Mouse (Mus musculus): ENCODE measurements around the gene C1galt1c1. TPM values are rescaled to one million over a fixed set of nuclear protein-coding genes. Genes with fewer than 3 reads are reported as not detected.

Gene C1galt1c1
- total RNA-seq (2021), result 10 to 100 TPM; 15.2 to 17.3 TPM
- long read RNA-seq, transcript C1galt1c1-201 (2 exons, 1,449 nt), result major isoform, 14 of 18 reads
- long read RNA-seq, partial matches to known transcripts, result 2 of 18 reads
- long read RNA-seq, other reads (novel, unspliced or antisense), result 2 of 18 reads

DNA sequence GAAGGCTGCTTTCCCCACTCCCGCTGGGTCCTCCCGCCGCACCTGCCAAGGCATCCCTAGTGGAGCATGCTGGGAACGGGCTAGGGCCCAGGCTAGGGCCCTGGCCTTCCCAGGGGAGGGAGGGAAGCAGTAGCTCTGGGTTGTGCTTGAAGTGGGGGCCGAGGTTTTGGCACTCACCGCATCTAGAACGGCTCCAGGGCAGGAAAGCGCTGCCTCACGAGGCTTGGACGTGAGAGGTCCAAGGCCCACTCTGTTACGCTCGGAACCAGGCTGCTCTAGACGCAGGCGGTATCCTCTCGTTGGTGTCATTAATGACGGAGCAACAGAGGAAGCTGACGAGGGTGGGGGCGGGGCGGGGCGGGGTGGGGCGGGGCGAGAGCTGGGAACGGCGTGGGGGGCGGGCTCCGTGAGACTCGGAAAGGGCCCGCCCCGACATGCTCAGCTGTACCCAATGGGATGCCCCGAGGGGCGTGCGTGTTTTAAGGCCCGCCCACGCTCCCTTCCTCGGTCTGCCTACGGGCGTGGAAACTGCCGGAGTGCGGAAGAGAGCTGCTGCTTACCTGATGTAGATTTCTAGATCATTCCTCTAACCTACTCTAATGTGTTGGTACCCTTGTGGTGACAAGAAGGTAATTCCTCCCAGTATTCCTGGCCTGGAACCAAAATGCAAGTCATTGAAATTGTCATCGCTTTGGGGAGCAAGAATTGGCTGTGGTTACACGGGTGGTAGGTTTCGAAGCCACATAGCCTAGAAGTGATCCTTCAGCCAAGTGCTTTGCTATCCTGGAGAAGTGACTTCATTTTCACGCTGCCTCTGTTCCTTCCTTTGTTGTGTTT is at the start of gene C1galt1c1:
C1galt1c1 (minus strand) TSS at position 287 of the 837 bp plus-strand sequence.
- peak; percentile 81 to 87 for DNase-seq (ENCODE audit: low spot score in 2 of 2)

DNA sequence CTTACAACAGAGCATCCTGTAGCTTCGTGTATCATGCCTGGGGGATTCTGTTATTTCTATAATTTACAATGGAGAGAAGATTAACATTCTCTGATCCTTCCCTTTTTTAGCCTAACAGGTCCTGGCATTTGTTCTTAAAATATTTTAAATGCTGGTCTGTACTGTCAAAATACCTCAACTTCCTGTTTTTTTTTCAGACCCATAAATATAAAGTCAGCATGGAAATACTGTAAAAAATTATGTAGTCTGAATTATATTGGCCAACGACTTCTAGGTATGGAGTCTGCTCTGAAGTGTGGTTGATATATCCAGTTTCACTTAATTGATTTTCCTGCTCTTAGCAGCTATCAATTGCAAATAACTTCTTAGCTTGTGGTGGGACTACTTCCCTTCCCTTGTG is 47.1 kb upstream of the C1galt1c1 start:
- DNase-seq (ENCODE audit: low spot score in 2 of 2), result no peak

DNA sequence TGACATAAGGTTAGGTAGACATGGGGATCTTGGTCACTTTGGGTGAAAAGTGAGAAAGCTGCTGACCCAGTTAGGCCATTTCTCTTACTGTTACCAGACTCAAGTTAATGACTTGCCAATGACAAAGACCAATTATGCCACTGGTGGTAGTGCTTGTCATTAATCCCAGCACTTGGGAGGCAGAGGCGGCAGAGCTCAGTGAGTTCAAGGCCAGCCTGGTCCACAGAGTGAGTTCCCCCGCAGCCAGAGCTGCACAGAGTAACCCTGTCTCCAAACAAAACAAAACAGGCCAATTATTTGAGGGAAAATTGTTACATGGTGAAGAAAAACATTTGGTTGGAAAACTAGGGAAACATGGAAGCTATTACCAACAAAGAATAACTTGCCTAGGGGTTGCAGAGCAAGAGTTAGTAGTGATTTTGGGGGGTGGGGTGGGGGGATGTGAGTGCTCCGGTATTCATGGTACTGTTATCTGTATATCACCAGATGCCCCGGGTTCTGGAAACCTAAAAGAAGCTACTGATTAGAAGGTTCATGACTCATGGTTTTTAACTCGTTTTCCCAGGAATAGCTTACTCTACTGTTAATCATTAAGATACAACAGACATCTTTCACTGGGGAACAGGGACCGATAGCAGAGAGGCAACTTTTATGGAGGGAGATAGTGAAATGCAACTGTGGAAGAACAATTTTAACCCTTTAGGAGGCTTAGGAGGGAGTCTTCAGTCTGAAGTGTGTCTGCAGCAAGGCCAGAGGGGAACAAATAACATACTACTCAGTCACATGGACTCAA is 34.4 kb upstream of the C1galt1c1 start:
- DNase-seq (ENCODE audit: low spot score in 2 of 2), result no peak

DNA sequence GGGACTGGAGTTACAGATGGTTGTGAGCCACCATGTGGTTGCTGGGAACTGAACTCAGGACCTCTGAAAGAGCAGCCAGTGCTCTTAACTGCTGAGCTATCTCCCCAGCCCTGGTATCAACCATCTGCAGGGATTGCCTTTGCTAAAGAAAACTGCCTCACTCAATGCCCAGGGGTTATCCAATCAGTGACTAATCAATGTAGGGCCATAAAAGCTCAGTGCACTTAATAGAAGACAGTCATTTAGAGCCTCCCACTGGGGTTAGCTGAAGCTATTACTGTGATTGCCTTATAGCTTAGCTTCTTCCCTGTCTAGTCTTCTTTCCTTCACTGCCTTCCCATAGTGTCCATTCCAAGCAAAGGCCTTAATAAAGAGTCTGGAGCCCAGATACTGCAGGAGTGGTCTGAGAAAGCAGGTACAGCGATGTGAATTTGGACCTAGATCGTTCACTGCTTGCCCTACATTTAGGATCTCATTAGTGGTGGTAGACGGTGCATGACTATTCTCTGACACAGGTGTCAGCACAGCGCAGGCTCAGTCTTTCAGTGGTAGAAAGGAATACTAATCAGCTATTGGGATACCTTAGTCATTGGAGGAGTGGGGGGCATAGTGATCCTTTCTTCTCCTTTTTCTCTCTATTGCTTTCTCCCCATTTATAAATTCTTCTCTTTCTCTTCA is 21.5 kb upstream of the C1galt1c1 start:
- no peak for DNase-seq (ENCODE audit: low spot score in 2 of 2)

DNA sequence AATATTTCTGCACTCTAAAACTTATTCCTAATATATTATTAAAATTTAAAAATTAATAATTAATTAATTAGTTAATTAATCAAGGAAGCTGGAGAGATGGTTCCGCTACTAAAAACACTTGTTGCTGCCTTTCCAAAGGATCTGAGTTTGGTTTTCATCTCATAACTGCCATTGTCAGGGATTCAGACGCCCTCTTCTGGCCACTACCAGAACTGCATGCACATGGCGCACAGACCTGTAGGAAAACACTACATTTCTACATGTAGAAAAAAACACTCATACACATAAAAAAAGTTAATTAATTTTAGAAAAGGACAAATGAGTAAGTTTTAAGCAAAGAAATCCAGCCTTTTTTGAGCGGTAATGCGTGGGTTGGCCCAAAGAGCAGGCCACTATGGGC is 19.8 kb upstream of the C1galt1c1 start:
- no peak for DNase-seq (ENCODE audit: low spot score in 2 of 2)

DNA sequence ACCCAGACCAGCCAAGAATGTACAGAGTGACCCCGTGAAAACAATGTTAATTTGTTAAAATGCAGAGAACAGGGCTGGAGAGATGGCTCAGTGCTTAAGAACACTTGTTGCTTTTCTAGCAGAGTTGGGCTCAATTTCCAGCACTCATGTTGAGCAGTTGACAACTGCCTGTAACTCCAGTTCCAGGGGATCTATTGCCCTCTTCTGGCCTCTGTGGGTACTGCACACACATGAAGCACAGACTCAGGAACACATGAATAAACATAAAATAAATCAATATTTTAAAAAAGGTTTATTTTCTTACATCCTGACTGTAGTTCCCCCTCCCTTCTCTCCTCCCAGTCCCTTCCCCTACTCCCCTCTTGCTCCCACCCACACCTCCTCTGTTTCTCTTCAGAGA is 18.3 kb upstream of the C1galt1c1 start:
- no peak for DNase-seq (ENCODE audit: low spot score in 2 of 2)

DNA sequence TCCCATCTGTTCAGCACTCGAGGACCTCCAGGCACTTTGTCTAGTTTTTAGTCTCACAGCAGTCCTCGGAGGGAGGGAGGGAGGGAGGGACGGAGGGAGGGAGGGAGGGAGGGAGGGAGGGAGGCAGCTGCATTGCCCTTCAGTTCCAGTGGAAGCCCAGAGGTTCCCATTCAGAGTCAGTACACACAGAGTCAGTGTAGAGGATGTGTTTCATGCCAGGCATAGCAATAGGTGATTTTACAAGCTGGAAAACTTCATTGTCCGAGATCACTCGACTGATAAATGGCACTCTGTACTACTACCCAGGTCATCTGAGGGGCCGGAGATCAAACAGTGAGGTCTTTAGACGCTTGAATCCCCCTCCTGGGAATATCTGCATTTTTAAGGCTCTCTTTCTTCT is 16.3 kb upstream of the C1galt1c1 start:
- no peak for DNase-seq (ENCODE audit: low spot score in 2 of 2)

DNA sequence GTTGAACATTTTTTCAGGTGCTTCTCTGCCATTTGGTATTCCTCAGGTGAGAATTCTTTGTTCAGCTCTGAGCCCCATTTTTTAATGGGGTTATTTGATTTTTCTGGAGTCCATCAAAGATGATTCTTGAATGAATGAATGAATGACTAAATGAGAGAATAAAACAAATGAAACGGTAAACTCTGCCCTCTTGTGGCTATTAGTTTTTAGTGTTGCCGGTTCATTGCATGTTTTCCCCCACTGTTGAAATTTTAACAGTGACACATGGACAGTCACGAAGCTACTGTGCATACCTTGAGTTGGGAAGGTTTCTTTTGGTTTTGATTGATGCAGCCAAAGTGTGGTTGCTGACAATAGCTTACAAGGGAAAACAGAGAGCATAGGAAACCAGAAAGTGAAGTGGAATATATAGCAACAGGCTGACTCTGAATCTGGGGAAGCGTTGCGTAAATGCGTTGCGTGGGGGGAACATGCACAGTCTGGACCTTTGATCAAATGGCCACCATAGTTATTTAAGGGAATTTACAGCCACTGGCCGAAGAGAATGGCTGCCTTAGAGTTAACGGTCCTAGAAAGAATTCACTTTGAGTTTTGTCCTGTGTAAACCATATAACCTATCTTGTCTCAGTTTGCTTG is 15.6 kb upstream of the C1galt1c1 start:
- no peak for DNase-seq (ENCODE audit: low spot score in 2 of 2)

DNA sequence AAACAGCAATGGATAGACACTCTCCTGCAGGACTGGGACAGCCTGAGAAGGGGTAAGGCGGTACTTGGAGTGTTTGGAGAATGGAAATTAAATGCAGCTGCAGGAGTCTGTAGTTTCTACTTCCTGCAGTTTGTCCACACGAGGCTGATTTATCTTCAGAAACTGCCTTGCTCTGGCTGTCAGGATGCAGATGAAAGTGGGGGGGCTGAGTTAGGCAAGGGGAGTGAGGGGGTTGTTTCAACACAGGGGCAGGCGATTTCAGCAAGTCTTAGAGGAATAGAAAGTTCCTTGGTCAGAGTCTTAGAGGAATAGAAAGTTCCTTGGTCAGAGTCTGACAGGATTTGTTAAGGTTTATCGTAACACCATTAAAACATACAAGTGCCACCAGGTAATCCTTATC is 7.3 kb upstream of the C1galt1c1 start:
- DNase-seq (ENCODE audit: low spot score in 2 of 2), result no peak

DNA sequence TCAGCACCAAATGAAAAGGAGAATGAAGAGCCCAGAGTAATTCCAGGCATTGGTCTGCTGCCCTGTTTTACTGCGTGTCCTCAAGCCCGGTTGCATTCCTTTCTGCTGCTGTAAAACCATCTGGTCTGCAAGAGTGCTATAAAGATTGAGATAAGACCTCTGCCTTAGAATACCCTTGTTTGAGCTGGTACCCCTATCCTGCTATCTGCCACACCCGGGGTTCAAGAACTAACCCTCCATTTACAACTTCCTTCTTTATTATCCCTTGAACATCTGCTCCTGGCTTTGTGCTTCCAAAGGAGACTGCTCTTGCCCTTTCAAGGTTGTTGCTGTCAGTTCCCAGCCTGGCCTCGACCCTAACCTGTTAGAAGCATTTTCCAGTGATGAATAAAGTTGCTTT is 6.5 kb upstream of the C1galt1c1 start:
- no peak for DNase-seq (ENCODE audit: low spot score in 2 of 2)

DNA sequence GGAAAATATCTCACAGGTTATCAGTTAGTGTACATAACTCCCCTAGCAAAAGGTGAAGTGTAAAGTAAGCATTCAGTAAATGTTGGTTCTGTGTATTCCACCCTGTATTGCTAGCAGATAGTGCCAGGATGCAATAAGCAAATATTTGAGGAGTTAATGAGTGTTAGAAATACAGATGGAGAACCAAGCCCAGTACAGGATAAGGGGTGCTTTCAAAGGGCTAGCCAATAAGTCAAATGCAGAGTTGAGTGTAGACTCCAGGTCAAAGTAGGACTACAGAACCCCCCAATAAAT is 698 bp upstream of the C1galt1c1 start:
- no peak for DNase-seq (ENCODE audit: low spot score in 2 of 2)

DNA sequence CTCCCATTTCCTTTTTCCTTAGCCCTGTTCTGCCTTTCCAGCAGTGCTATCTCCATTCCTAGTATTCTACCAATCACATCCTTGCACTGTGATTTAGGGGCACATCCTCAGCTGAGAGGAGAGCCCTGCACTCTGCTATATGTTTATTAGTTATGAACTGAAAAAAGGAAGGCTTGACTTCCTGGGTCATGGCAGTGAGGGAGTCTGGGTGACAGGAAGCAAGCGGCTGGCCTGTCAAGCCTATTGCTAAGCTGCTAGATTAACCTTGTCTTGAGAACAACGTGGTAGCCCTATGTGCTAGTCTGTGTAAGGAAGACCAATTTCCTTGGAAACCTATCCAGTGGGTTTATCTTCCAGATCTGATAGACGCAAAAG is 33.9 kb downstream of the C1galt1c1 start:
- peak; percentile 13 to 26 for DNase-seq (ENCODE audit: low spot score in 2 of 2)

DNA sequence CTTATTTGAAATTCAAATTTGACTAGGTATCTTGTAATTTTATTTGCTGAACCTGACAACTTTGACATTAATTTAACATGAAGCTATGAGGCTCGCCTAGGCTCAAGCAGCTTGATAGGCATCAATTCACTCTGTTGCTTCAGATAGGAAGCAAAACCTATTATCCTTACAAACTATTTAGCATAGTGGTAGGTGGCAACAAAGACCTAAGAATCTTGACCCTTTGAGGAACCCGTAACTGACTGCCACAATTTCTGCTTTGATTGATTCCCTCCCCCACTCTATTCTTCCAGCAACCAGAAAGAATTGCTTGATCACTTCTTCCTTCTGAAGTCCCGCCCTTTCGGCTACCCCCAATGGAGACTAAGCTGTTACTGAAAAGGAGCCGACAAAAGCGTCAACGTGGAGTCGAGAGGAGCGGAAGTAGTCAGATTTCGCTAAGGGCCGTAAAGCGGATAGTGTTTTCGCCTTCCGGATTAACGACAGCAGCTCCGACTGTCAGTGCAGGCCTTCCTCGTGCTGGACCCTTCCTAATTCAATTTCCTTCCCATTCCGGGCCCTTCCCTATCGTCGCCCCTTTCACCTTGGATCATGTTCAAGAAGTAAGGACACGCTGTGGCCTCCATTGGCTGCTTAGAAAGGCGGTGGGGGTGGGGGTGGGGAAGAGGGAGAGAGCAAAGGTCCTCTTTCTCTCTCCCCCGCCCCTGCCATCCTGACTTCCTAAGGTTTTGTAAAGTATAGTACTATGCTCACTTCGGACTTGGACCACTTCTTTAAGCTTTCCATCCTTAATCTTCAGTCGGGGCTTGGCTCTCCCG is 34.5 kb downstream of the C1galt1c1 start, which contains the start of gene Mcts1:
Mcts1 (plus strand) TSS at position 402 of the 818 bp plus-strand sequence.
- peak; percentile 45 to 65 for DNase-seq (ENCODE audit: low spot score in 2 of 2)

DNA sequence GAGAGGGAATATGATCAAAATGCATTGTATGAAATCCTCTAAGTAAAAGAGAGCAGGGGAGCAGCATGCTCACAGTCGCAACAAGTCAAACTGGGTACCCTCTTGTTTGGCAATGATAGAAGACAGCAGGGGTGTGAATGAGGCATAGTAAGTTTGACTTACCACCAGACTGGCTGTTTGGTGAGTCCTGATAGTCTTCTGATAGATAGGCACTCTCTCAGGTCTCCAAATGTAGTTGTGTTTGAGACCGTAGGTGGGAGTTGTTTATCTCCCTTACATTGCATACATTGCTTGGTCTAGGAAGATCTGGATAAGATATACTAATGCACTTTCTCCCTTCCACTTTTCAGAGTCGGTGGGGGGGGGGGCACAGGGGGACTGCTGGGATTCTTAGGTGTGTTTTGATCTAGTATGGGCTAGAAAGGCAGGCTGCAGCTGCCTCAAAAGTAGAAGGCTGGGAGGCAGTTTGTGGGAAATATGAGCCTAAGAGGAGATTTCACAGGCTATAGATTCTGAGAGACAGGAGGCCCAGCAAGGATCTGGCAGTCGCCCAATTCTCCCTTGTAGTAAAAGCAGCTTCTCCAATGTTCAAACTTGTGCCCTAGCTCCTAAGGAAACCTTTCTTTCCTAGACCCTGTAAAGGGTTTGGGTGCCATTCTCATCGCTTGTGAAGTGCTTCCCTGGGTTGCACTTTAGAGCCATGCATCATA is 41.6 kb downstream of the C1galt1c1 start:
- no peak for DNase-seq (ENCODE audit: low spot score in 2 of 2)

DNA sequence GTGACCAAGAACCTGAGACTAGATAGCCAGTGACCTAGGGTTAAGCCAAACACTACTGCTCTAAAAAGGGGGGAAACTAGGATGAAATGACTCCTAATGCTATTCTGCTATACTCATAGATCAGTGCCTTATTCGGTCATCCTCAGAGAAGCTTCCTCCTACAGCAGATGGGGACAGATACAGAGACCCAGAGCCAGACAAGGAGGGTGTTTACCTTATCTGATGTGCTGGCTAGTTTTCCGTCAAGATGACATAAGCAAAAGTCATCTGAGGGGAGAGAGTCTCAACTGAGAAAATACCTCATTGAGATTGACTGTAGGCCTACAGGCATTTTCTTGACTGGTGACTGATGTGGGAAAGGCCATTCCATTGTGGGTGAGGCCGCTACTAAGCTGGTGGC is 43.1 kb downstream of the C1galt1c1 start:
- no peak for DNase-seq (ENCODE audit: low spot score in 2 of 2)

DNA sequence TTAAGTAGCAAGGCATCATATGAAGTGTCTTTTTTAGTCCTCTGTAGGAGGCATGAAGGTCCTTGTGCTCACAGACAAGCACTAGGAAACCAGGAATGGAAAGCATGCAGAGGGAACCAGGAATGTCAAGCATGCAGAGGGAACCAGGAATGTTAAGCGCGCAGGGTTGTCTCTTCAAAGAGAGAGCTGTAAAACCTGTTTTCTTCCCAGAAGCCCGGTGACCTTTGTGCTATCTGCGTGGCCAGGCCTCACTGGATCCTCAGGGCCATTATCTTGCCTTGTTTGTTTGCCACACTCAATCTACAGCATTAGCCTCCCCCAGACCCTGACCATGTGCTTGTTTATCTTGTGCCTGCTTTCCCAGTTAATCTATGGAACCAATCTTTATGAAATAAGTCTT is 45.1 kb downstream of the C1galt1c1 start:
- no peak for DNase-seq (ENCODE audit: low spot score in 2 of 2)

DNA sequence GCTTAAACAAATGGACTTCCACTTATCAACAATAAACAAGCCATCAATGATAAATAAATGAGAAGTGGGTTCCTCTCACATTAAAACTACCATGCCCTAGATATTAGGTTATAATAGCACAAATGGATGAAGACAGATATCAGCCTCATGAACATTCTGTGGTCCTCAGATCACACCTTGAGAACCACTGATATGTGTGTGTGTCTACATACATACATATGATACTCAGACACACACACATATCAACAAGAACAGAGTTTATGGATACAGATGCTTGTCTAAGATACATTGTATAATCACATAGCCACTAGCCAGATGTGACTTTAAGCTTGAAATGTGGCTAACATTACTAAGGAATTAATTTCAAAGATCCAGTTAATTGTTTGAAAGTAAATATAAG is 51.6 kb downstream of the C1galt1c1 start:
- no peak for DNase-seq (ENCODE audit: low spot score in 2 of 2)

DNA sequence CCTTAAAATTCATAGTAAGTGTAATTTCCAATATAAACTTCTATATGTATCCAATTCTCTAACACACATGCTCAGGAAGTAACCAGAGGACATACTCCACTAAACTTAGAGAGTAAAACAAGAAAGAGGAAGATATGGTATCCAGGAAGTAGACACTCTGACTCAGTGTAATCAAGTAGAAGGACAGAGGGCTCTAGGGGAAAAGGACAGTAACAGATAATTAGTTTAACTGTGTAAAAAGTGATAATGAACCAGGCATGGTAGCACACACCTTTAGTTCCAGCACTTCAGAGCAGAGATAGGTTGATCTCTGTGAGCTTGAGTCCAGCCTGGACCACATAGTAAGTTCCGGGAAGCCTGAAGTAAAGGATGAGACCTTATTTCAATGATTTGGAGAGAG is 53.7 kb downstream of the C1galt1c1 start:
- no peak for DNase-seq (ENCODE audit: low spot score in 2 of 2)
